Mouse (Mus musculus): ENCODE data around the gene Zfp524. TPM values are rescaled to one million over a fixed set of nuclear protein-coding genes. Genes with fewer than 3 reads are reported as not detected.

The Zfp524 gene
- total and polyA plus RNA-seq, 3 experiments = 2.3 to 8.4 (median 4.4) TPM

DNA sequence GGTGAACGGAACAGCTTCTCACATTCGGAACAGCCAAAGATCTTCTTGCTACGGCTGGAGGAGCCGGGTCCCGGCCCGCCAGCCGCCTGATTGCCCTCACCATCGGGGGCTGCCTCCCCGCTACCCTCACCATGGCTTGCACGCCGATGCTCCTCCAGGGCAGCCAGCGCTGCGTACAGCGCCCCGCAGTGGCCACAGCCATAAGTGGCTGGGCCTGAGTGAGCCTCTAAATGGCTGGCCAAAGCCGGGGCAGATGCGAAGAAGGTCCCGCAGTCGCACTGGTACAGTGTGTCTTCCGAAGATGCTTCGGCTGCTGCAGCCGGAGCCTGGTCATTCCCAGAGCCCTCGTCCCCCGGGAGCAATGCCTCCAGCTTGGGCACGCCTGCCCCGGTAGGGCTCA, 6.0 kb upstream of the Zfp524 start:
- in situ Hi-C loops (cut with MboI; ENCODE audit: low pct_ligation_motif_present, low pct_unique_long_range_greater_than_20kb, low sequenced_read_pairs) (no loop called here), dilution Hi-C loops (cut with MboI; ENCODE audit: extremely low pct_ligation_motif_present, extremely low pct_unique_long_range_greater_than_20kb, low sequenced_read_pairs) (no loop called here)
- peaks cover 4 to 20% of the 10 kb centered on the region in 2 experiments for H3K4me1 ChIP-seq (ENCODE audit: control insufficient read depth in 1 of 2, insufficient read depth in 2 of 2)
- H3K4me3 ChIP-seq (replicated peaks in 1 of 3; ENCODE audit: low read depth in 2 of 3, low read length in 2 of 3, poor library complexity in 1 of 3) = no peak overlapping the region
- H3K36me3 ChIP-seq (replicated peaks in 1 of 2; ENCODE audit: control insufficient read depth in 1 of 2, insufficient read depth in 1 of 2, low read length in 1 of 2) = peaks cover 54 to 68% of the 10 kb centered on the region in 2 experiments
- H3K4me2 ChIP-seq (ENCODE audit: insufficient read depth, low read depth, poor library complexity, severe bottlenecking) = no peak overlapping the region
- TF ChIP-seq RAD21 (IDR thresholded peaks at IDR 0.05; ENCODE audit: low read depth, low read length) (no peak), TBP (conservative IDR thresholded peaks at IDR 0.05; ENCODE audit: low read depth, low read length) (no peak), TCF12 (IDR thresholded peaks at IDR 0.05; ENCODE audit: low read depth, low read length) (no peak), JUND (conservative IDR thresholded peaks at IDR 0.05; ENCODE audit: low read depth, low read length) (no peak)
- H3K79me2 ChIP-seq (replicated peaks; ENCODE audit: control insufficient read depth, extremely low read depth, insufficient read depth, poor library complexity, severe bottlenecking) = peaks cover 5% of the 10 kb centered on the region; the same call in 1 of the 2 replicates
- H3K9ac ChIP-seq (ENCODE audit: insufficient read depth, low read depth) = no peak overlapping the region
- DNase-seq (ENCODE audit: extremely low read depth) = no peak
- H3K9me3 ChIP-seq (replicated peaks; ENCODE audit: low read length) = no peaks in the 10 kb centered on the region
- no peak overlapping the region for H3K27ac ChIP-seq (ENCODE audit: insufficient read depth, low read depth)
- H3K27me3 ChIP-seq (replicated peaks) = no peaks in the 10 kb centered on the region

DNA sequence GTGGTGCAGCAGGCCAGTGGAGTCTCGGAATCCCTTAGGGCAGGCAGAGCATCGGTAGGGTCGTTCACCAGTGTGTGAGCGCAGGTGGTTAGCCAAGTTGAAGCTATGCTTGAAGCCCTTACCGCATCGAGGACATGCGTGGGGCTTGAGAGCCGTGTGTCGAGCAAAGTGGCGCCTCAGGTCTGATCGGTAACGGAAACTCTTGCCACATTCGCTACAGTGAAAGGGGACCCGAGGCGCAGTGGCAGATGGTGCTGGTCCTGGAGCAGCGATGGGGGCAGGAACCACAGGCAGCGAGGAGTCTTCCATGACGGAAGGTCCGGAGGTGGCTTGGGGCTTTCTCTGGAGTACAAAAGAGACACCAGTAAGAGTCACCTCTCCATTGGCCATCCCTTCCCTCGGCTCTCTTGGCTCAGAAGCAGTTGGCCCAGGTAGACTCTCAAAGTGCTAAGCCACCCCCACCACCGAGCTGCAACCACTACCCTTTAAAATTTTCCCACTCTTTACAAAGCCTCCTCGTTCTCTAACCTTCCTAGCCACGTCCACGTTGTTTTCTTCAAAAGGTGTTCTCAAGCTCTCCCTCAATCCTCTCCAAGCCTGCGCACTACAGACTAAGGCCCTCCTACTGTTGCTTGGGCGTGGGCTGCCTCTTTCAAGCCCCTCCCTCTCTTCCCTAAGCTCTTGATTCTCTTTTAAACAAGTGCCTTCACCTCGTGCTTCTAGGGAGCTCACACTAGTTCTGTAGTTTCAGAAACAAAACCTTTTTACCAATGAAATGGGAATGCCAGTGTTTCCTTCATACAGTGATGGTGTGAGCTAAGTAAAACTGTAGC, 1.3 kb upstream of the Zfp524 start:
- Histone ChIP-seq H3K27me3 (replicated peaks) (no peaks in the 10 kb centered on the region), H3K4me1 (ENCODE audit: control insufficient read depth in 1 of 2, insufficient read depth in 2 of 2) (peaks cover 4 to 27% of the 10 kb centered on the region in 2 experiments), H3K9ac (ENCODE audit: insufficient read depth, low read depth) (peak overlapping the region; percentile 97; the same call in 1 of the 2 replicates), H3K36me3 (replicated peaks in 1 of 2; ENCODE audit: control insufficient read depth in 1 of 2, insufficient read depth in 1 of 2, low read length in 1 of 2) (peaks cover 49 to 57% of the 10 kb centered on the region in 2 experiments), H3K4me3 (replicated peaks in 1 of 3; ENCODE audit: low read depth in 2 of 3, low read length in 2 of 3, poor library complexity in 1 of 3) (peak overlapping the region; percentile 21 to 46 (median 43)), H3K79me2 (replicated peaks; ENCODE audit: control insufficient read depth, extremely low read depth, insufficient read depth, poor library complexity, severe bottlenecking) (peaks cover 6% of the 10 kb centered on the region; the same call in 1 of the 2 replicates), H3K9me3 (replicated peaks; ENCODE audit: low read length) (peaks cover 6% of the 10 kb centered on the region), H3K27ac (ENCODE audit: insufficient read depth, low read depth) (no peak overlapping the region), H3K4me2 (ENCODE audit: insufficient read depth, low read depth, poor library complexity, severe bottlenecking) (peak overlapping the region; percentile 77)
- dilution Hi-C loops (cut with MboI; ENCODE audit: extremely low pct_ligation_motif_present, extremely low pct_unique_long_range_greater_than_20kb, low sequenced_read_pairs) (no loop called here), in situ Hi-C loops (cut with MboI; ENCODE audit: low pct_ligation_motif_present, low pct_unique_long_range_greater_than_20kb, low sequenced_read_pairs) (no loop called here)
- peak; percentile 70 for DNase-seq (ENCODE audit: extremely low read depth)
- TF ChIP-seq POLR2A (IDR thresholded peaks at IDR 0.05; ENCODE audit: low read depth, low read length) (peak; percentile 53), NRF1 (IDR thresholded peaks at IDR 0.05; ENCODE audit: low read depth, low read length) (peak; percentile 45; the same call in 1 of the 2 replicates), GABPA (IDR thresholded peaks at IDR 0.05; ENCODE audit: insufficient replicate concordance, low read depth, low read length) (no peak)

DNA sequence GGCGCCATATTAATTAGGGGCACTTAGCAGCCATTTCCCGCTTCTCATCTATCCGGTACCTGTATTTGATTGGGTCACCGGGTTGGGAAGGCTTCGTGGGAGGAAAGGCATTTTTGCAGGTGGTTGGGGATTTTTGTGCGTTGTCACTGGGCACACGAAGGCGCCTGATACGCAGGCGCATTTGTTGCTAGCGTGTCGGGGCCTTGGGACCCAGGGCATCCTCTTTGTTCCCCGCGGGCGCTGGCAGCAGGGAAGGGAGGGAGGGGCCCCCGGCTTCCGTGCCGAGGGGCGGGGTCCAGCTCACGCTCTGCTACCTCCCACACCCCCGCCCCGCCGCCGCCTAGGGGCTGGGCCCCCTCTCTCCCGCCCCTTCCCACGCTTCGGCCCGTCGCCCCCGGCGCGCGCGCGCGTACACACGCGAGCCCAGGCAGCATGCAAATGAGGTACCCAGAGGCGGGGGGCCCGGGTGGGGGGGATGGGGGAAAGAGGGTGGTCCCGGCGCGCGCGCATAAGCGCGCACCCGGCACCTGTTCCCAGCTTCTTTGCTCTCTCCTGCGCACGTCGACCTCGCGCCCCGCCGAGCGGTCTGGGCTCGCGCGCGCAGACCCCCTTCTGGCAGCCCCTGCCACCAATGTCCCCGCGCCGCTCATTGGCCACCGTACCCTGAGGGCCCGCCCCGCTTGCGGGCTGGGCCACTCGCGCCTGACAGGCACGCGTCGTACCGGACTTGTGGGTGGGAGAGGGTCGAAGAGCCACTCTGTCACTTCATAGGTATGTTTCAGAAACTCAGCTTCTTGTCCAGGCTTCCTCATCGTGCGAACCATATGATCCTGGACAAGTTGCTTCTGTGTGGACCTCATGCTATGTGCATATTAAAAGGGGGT, 1.1 kb downstream of the Zfp524 start, which contains the start of gene Gm44973:
Gm44973 (plus strand) TSS at position 379 of the 884 bp plus-strand sequence.
- H3K4me2 ChIP-seq (ENCODE audit: insufficient read depth, low read depth, poor library complexity, severe bottlenecking) = peak within 1 kb of the TSS; percentile 74
- H3K4me3 ChIP-seq (replicated peaks in 1 of 3; ENCODE audit: low read depth in 2 of 3, low read length in 2 of 3, poor library complexity in 1 of 3) = peak within 1 kb of the TSS; percentile 75 to 81 (median 78)
- peaks cover 6% of the 10 kb centered on the region; the same call in 1 of the 2 replicates for H3K79me2 ChIP-seq (replicated peaks; ENCODE audit: control insufficient read depth, extremely low read depth, insufficient read depth, poor library complexity, severe bottlenecking)
- H3K9ac ChIP-seq (ENCODE audit: insufficient read depth, low read depth) = peak within 1 kb of the TSS; percentile 97
- in situ Hi-C loops (cut with MboI; ENCODE audit: low pct_ligation_motif_present, low pct_unique_long_range_greater_than_20kb, low sequenced_read_pairs) = no loop called here
- peaks cover 6% of the 10 kb centered on the region for H3K9me3 ChIP-seq (replicated peaks; ENCODE audit: low read length)
- H3K36me3 ChIP-seq (replicated peaks in 1 of 2; ENCODE audit: control insufficient read depth in 1 of 2, insufficient read depth in 1 of 2, low read length in 1 of 2) = peaks cover 28 to 39% of the 10 kb centered on the region in 2 experiments
- dilution Hi-C loops (cut with MboI; ENCODE audit: extremely low pct_ligation_motif_present, extremely low pct_unique_long_range_greater_than_20kb, low sequenced_read_pairs) = no loop called here
- H3K4me1 ChIP-seq (ENCODE audit: control insufficient read depth in 1 of 2, insufficient read depth in 2 of 2) = peaks cover 4 to 37% of the 10 kb centered on the region in 2 experiments
- DNase-seq (ENCODE audit: extremely low read depth) = peak; percentile 94
- no peaks in the 10 kb centered on the region for H3K27me3 ChIP-seq (replicated peaks)
- H3K27ac ChIP-seq (ENCODE audit: insufficient read depth, low read depth) = peak within 1 kb of the TSS; percentile 90
- no peak for TF ChIP-seq CTCF (conservative IDR thresholded peaks at IDR 0.05 in 1 of 2, IDR thresholded peaks at IDR 0.05 in 1 of 2; ENCODE audit: low read depth in 2 of 2, low read length in 2 of 2)
- TF ChIP-seq ELF1 (IDR thresholded peaks at IDR 0.05; ENCODE audit: low read depth, low read length) = peak; percentile 54
- peak; percentile 93 for TF ChIP-seq BHLHE40 (IDR thresholded peaks at IDR 0.05; ENCODE audit: low read depth, low read length)
- no peak for TF ChIP-seq EP300 (IDR thresholded peaks at IDR 0.05; ENCODE audit: low read length)
- TF ChIP-seq ZNF384 (IDR thresholded peaks at IDR 0.05; ENCODE audit: low read depth, low read length) = no peak
- no peak for TF ChIP-seq POLR2AphosphoS2 (IDR thresholded peaks at IDR 0.05; ENCODE audit: low read depth, low read length)
- 0 out of 2 replicates have a peak, but pooled peaks have one; percentile 16 for TF ChIP-seq IRF4 (IDR thresholded peaks at IDR 0.05; ENCODE audit: low read depth, low read length)
- no peak for TF ChIP-seq ZC3H11A (IDR thresholded peaks at IDR 0.05; ENCODE audit: low read depth, low read length)
- no peak for TF ChIP-seq JUND (conservative IDR thresholded peaks at IDR 0.05; ENCODE audit: low read depth, low read length)
- no peak for TF ChIP-seq RCOR1 (conservative IDR thresholded peaks at IDR 0.05; ENCODE audit: low read depth, low read length)
- 0 out of 2 replicates have a peak, but pooled peaks have one; percentile 55 for TF ChIP-seq CHD2 (IDR thresholded peaks at IDR 0.05; ENCODE audit: low read length)
- TF ChIP-seq JUN (IDR thresholded peaks at IDR 0.05; ENCODE audit: insufficient read depth, low read depth, low read length) = no peak
- peak; percentile 65 for TF ChIP-seq MAX (IDR thresholded peaks at IDR 0.05; ENCODE audit: low read length)
- TF ChIP-seq MEF2A (IDR thresholded peaks at IDR 0.05; ENCODE audit: borderline replicate concordance, low read depth, low read length) = no peak; the same call in 1 of the 2 replicates
- TF ChIP-seq PAX5 (IDR thresholded peaks at IDR 0.05; ENCODE audit: low read length) = no peak
- TF ChIP-seq ZMIZ1 (IDR thresholded peaks at IDR 0.05; ENCODE audit: low read depth, low read length) = no peak
